Mouse (Mus musculus): ENCODE data around the gene Tmem8. TPM values are rescaled to one million over a fixed set of nuclear protein-coding genes. Genes with fewer than 3 reads are reported as not detected.
"Not testable (repeated sequence)": the region's sequence is repeated elsewhere in the genome, so short reads cannot be mapped to it uniquely, and the experiment has no call there.

The Tmem8 gene
- polyA plus RNA-seq, 1 experiment: 1.5 TPM

DNA sequence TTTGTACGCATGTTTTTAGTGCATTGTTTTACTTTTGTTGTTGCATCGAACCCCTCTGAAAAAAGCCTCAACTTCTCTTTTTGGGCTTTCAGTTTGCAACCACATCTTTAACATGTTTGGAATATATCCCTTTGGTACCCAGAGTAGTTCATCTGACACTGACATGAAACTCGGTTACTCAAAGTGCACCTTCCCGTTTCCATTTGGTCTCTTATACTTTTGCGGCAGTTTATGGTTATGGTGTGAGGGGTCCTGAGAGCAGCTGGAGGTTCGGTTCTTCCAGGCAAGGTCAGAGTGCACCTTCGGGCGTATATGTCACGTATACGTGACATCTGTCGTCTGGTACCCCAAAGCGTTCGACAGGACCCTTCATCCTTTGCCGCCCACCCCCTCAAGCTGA is 348 bp upstream of the Tmem8 start:
- TF ChIP-seq MYOD1 (IDR thresholded peaks at IDR 0.05; ENCODE audit: control insufficient read depth, insufficient read length, low read depth): no peak
- no peak for TF ChIP-seq USF1 (IDR thresholded peaks at IDR 0.05; ENCODE audit: low read depth)
- TF ChIP-seq CTCF (IDR thresholded peaks at IDR 0.05; ENCODE audit: control insufficient read depth, insufficient read depth, insufficient read length): no peak
- no peak for TF ChIP-seq FOSL1 (IDR thresholded peaks at IDR 0.05; ENCODE audit: insufficient read depth, low read length, poor library complexity, severe bottlenecking)
- TF ChIP-seq MYOG (IDR thresholded peaks at IDR 0.05; ENCODE audit: control insufficient read depth, extremely low read depth, insufficient read length): no peak
- no peak for TF ChIP-seq MAX (IDR thresholded peaks at IDR 0.05)
- no peak for TF ChIP-seq CEBPB (IDR thresholded peaks at IDR 0.05; ENCODE audit: low read depth)

DNA sequence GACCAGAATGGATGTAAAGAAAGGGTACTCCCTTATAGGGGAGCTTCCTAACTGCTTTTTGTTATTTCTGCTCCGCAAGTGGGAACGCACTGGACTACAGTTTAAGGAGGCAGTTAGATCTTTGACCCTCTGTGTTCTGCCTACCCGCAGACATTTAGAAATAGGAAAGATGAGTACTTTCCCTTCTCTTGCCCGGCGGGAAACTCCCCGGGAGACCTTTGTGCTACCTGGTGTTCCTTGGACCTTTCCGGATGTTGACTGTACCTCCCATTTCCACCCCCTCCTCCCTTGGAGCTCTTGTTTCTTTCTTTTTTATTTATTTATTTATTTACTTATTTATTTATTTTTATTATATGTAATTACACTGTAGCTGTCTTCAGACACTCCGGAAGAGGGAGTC is 962 bp downstream of the Tmem8 start:
- Histone ChIP-seq H3ac (ENCODE audit: control insufficient read depth, insufficient read length, low read depth) (no peak overlapping the region), H3K36me3 (ENCODE audit: control insufficient read depth, insufficient read depth) (no peaks in the 10 kb centered on the region), H3K4me3 (ENCODE audit: insufficient read depth, poor library complexity, severe bottlenecking) (no peak overlapping the region), H3K79me2 (ENCODE audit: control insufficient read depth, insufficient read depth) (no peaks in the 10 kb centered on the region), H3K27me3 (ENCODE audit: control insufficient read depth, insufficient read depth, insufficient read length) (peaks cover 46% of the 10 kb centered on the region), H3K79me3 (ENCODE audit: low read depth) (no peaks in the 10 kb centered on the region)
- TF ChIP-seq USF1 (IDR thresholded peaks at IDR 0.05; ENCODE audit: low read depth): no peak
- TF ChIP-seq CTCF (IDR thresholded peaks at IDR 0.05; ENCODE audit: control insufficient read depth, insufficient read depth, insufficient read length): no peak
- TF ChIP-seq FOSL1 (IDR thresholded peaks at IDR 0.05; ENCODE audit: insufficient read depth, low read length, poor library complexity, severe bottlenecking): no peak

More for the DNA sequence above, 348 bp upstream of the Tmem8 start:
- H3ac ChIP-seq (ENCODE audit: control insufficient read depth, insufficient read length, low read depth): peak overlapping the region; percentile 18
- no peaks in the 10 kb centered on the region for H3K79me3 ChIP-seq (ENCODE audit: low read depth)
- H3K4me3 ChIP-seq (ENCODE audit: insufficient read depth, poor library complexity, severe bottlenecking): no peak overlapping the region
- no peaks in the 10 kb centered on the region for H3K79me2 ChIP-seq (ENCODE audit: control insufficient read depth, insufficient read depth)
- H3K36me3 ChIP-seq (ENCODE audit: control insufficient read depth, insufficient read depth): no peaks in the 10 kb centered on the region
- peaks cover 36% of the 10 kb centered on the region for H3K27me3 ChIP-seq (ENCODE audit: control insufficient read depth, insufficient read depth, insufficient read length)

GRCm38 (mm10) chr17:26114461-26114860 is 1.4 kb downstream of the Tmem8 start:
- not testable (repeated sequence) for H3K79me3 ChIP-seq (ENCODE audit: low read depth); H3K36me3 ChIP-seq (ENCODE audit: control insufficient read depth, insufficient read depth); H3K4me3 ChIP-seq (ENCODE audit: insufficient read depth, poor library complexity, severe bottlenecking); H3ac ChIP-seq (ENCODE audit: control insufficient read depth, insufficient read length, low read depth); H3K79me2 ChIP-seq (ENCODE audit: control insufficient read depth, insufficient read depth)
- H3K27me3 ChIP-seq (ENCODE audit: control insufficient read depth, insufficient read depth, insufficient read length): peaks cover 46% of the 10 kb centered on the region

DNA sequence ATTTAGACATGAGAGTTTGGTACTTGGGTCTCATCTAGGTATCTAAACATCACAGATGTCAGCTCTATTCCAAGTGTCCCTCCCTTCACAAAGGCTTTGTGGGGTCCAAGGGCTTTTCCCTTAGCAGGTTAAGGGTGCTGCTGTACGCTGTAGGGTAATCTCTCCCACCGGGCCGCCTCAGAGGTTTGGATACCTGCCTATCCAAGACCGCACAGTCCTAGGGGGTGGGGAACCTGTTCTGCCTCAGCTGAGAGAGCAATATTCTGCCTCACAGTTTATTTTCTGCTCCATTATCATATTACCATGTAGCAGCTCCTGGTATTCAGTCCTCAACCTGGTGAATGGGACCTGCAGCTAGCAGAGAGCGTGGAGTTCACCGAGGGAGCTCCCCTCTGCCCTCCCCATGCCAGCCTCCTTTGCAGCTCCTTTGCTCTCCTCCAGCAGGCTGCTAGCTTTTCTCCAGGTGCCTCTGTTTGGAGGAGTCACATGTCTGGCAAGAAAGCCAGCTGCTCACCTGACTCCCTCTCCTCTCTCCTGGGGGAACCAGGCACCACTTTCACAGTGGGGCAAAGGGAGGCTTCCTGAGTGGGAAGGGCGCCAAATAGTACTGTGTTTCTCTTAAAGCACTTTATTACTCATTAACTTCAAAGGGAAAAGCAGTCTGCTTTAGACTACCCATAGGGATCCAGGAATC is 2.3 kb downstream of the Tmem8 start:
- TF ChIP-seq USF1 (IDR thresholded peaks at IDR 0.05; ENCODE audit: low read depth) (no peak), CEBPB (IDR thresholded peaks at IDR 0.05; ENCODE audit: low read depth) (no peak), FOSL1 (IDR thresholded peaks at IDR 0.05; ENCODE audit: insufficient read depth, low read length, poor library complexity, severe bottlenecking) (no peak), MYOD1 (IDR thresholded peaks at IDR 0.05; ENCODE audit: control insufficient read depth, insufficient read length, low read depth) (no peak), MAX (IDR thresholded peaks at IDR 0.05) (no peak), MYOG (IDR thresholded peaks at IDR 0.05; ENCODE audit: control insufficient read depth, extremely low read depth, insufficient read length) (no peak), CTCF (IDR thresholded peaks at IDR 0.05; ENCODE audit: control insufficient read depth, insufficient read depth, insufficient read length) (no peak)
- Histone ChIP-seq H3K27me3 (ENCODE audit: control insufficient read depth, insufficient read depth, insufficient read length) (peaks cover 46% of the 10 kb centered on the region), H3K36me3 (ENCODE audit: control insufficient read depth, insufficient read depth) (no peaks in the 10 kb centered on the region), H3ac (ENCODE audit: control insufficient read depth, insufficient read length, low read depth) (no peak overlapping the region), H3K79me3 (ENCODE audit: low read depth) (no peaks in the 10 kb centered on the region), H3K79me2 (ENCODE audit: control insufficient read depth, insufficient read depth) (no peaks in the 10 kb centered on the region), H3K4me3 (ENCODE audit: insufficient read depth, poor library complexity, severe bottlenecking) (no peak overlapping the region)

DNA sequence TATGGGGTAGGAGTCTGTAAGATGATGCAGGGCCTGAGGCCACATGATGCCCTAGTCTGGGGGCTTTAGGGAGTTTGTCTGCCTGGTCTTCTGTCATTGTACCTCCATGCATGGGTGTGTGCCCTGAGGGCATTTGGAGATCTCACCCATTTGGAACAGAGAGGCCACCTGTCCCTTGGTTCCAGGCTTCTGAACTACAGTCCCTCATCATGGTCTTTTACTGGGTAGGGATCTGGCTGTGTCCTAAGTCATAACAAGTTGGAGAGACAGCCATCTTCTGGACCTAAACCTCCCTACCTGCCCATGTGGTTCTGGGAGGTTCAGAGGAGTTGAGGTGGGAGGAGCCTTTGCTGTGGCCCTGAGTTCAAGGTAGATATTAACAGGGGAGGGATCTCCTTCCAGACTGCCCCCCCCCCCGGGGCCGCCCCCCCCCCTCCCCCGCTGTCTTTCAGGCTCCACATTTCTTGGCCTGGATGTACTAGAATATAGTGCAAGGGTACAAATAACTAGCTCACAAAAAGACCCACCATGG is 2.9 kb downstream of the Tmem8 start:
- H3K79me2 ChIP-seq (ENCODE audit: control insufficient read depth, insufficient read depth): no peaks in the 10 kb centered on the region
- no peaks in the 10 kb centered on the region for H3K79me3 ChIP-seq (ENCODE audit: low read depth)
- TF ChIP-seq FOSL1 (IDR thresholded peaks at IDR 0.05; ENCODE audit: insufficient read depth, low read length, poor library complexity, severe bottlenecking) (no peak), MAX (IDR thresholded peaks at IDR 0.05) (no peak), CEBPB (IDR thresholded peaks at IDR 0.05; ENCODE audit: low read depth) (no peak), USF1 (IDR thresholded peaks at IDR 0.05; ENCODE audit: low read depth) (no peak), MYOD1 (IDR thresholded peaks at IDR 0.05; ENCODE audit: control insufficient read depth, insufficient read length, low read depth) (no peak), MYOG (IDR thresholded peaks at IDR 0.05; ENCODE audit: control insufficient read depth, extremely low read depth, insufficient read length) (no peak), CTCF (IDR thresholded peaks at IDR 0.05; ENCODE audit: control insufficient read depth, insufficient read depth, insufficient read length) (no peak)
- H3K4me3 ChIP-seq (ENCODE audit: insufficient read depth, poor library complexity, severe bottlenecking): no peak overlapping the region
- H3K27me3 ChIP-seq (ENCODE audit: control insufficient read depth, insufficient read depth, insufficient read length): peaks cover 44% of the 10 kb centered on the region
- H3ac ChIP-seq (ENCODE audit: control insufficient read depth, insufficient read length, low read depth): no peak overlapping the region
- no peaks in the 10 kb centered on the region for H3K36me3 ChIP-seq (ENCODE audit: control insufficient read depth, insufficient read depth)

Data from C2C12 (cell line).